Comparison of ENCODE assay signal across 8 mouse cellular contexts in the genomic region with DNA sequence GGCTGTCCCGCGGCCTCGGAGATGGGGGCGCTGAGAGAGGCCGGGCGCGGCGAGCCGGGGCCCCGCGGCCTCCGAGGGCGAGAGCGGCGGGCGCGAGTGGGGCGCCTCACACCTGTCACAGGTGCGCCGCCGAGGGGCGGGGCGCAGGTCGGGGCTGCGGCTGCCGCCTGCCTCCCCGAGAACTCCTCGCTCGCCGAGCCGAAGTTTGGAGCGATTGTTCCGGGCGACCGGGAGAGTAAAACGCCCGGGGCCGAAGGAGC. TPM values are rescaled to one million over a fixed set of nuclear protein-coding genes. Genes with fewer than 3 reads are reported as not detected.
DNase-seq lines count a peak whose midpoint lies in the region; ATAC-seq and TF ChIP-seq lines count a peak whose summit lies in the region.

No protein-coding gene starts in this region.

- peak overlapping the region; percentile 98 for H3K27ac ChIP-seq in heart, postnatal 0 days (ENCODE audit: low read depth)
- peak overlapping the region; percentile 92 for H3K27ac ChIP-seq in bone marrow, adult 2 months (ENCODE audit: control insufficient read depth, insufficient read depth, low read depth, low read length, poor library complexity)
- peak overlapping the region; percentile 87 for H3K27ac ChIP-seq in hindbrain, embryonic 14.5 days
- H3K27ac ChIP-seq in macrophage = peak overlapping the region; percentile 97

- H3K9ac ChIP-seq in heart, postnatal 0 days (replicated peaks; ENCODE audit: low read depth, low read length) = peak overlapping the region; percentile 97
- H3K9ac ChIP-seq in hindbrain, embryonic 14.5 days = peak overlapping the region; percentile 93

- no peak for ATAC-seq in heart, postnatal 0 days (ENCODE audit: insufficient read depth, low read depth)
- ATAC-seq in hindbrain, embryonic 14.5 days (ENCODE audit: low FRiP score) = no peak
- no peak for ATAC-seq in granulocyte monocyte progenitor cell, adult 5-6 weeks (replicated peaks; ENCODE audit: poor library complexity, severe bottlenecking)

- no peaks in the 10 kb centered on the region for H3K9me3 ChIP-seq in heart, postnatal 0 days (replicated peaks; ENCODE audit: control insufficient read depth, low read length)
- no peaks in the 10 kb centered on the region for H3K9me3 ChIP-seq in hindbrain, embryonic 14.5 days (ENCODE audit: control insufficient read depth, low read length)

- H3K4me3 ChIP-seq in heart, postnatal 0 days (ENCODE audit: low read depth, low read length) = peak overlapping the region; percentile 94
- peak overlapping the region; percentile 78 for H3K4me3 ChIP-seq in bone marrow, adult 2 months (replicated peaks; ENCODE audit: control insufficient read depth, low read depth, low read length)
- H3K4me3 ChIP-seq in hindbrain, embryonic 14.5 days (replicated peaks; ENCODE audit: low read length) = peak overlapping the region; percentile 95
- peak overlapping the region; percentile 77 for H3K4me3 ChIP-seq in macrophage (ENCODE audit: inconsistent target)

- H3K27me3 ChIP-seq in heart, postnatal 0 days (ENCODE audit: control insufficient read depth, insufficient read depth, low read length) = no peaks in the 10 kb centered on the region
- no peaks in the 10 kb centered on the region for H3K27me3 ChIP-seq in hindbrain, embryonic 14.5 days (ENCODE audit: control insufficient read depth, insufficient read depth, low read length)

- TF ChIP-seq EP300 in heart, postnatal 0 days (IDR thresholded peaks at IDR 0.05; ENCODE audit: low read depth) = no peak

- H3K4me1 ChIP-seq in heart, postnatal 0 days (ENCODE audit: control insufficient read depth, insufficient read depth) = peaks cover 8% of the 10 kb centered on the region; the same call in 1 of the 2 replicates
- no peaks in the 10 kb centered on the region; the same call in 1 of the 2 replicates for H3K4me1 ChIP-seq in bone marrow, adult 2 months (ENCODE audit: control insufficient read depth, insufficient read depth, low read length)
- peaks cover 9% of the 10 kb centered on the region for H3K4me1 ChIP-seq in hindbrain, embryonic 14.5 days (replicated peaks; ENCODE audit: control insufficient read depth, insufficient read depth, low read length)

- TF ChIP-seq POLR2A in bone marrow, adult 2 months (IDR thresholded peaks at IDR 0.05; ENCODE audit: borderline replicate concordance, control insufficient read depth, low read depth, low read length) = no peak

- H3K4me2 ChIP-seq in heart, postnatal 0 days (ENCODE audit: low read depth, low read length) = peak overlapping the region; percentile 89
- H3K4me2 ChIP-seq in hindbrain, embryonic 14.5 days (replicated peaks) = peak overlapping the region; percentile 70

- no peak for DNase-seq in heart, postnatal 0 days (ENCODE audit: low spot score)
- no peak for DNase-seq in heart, adult 8-10 months (ENCODE audit: low spot score)
- no peak for DNase-seq in hindbrain, embryonic 14.5 days (ENCODE audit: low spot score)
- no peak for DNase-seq in right cerebral cortex, adult 2 months (ENCODE audit: low spot score in 2 of 2)
- DNase-seq in c-Kit-positive CD71-positive TER-119-positive erythroid progenitor cells, embryonic 14.5 days (ENCODE audit: low spot score) = no peak

- no peak for TF ChIP-seq CTCF in heart, postnatal 0 days (IDR thresholded peaks at IDR 0.05; ENCODE audit: low read depth)
- no peak for TF ChIP-seq CTCF in bone marrow, adult 2 months (IDR thresholded peaks at IDR 0.05; ENCODE audit: control insufficient read depth, insufficient read depth, low read length)

- WGBS in heart, postnatal 0 days = under 1% methylated on average over 36 of the region's 38 CpGs
- WGBS in bone marrow, adult 2 months = 2% methylated on average over 37 of the region's 38 CpGs
- 0% methylated on average over 19 of the region's 38 CpGs for WGBS in hindbrain, embryonic 14.5 days
- WGBS in macrophage (ENCODE audit: missing documents) = under 1% methylated on average over 38 of the region's 38 CpGs

- no peaks in the 10 kb centered on the region for H3K36me3 ChIP-seq in heart, postnatal 0 days (replicated peaks; ENCODE audit: control insufficient read depth, insufficient read depth, low read length)
- H3K36me3 ChIP-seq in hindbrain, embryonic 14.5 days (replicated peaks; ENCODE audit: control insufficient read depth, insufficient read depth) = no peaks in the 10 kb centered on the region
- H3K36me3 ChIP-seq in macrophage (ENCODE audit: inconsistent target) = no peaks in the 10 kb centered on the region

- peaks cover 40% of the 10 kb centered on the region for H3K79me2 ChIP-seq in macrophage (ENCODE audit: inconsistent target)

RNA-seq across cellular contexts. Expression of gene Gab2, which starts 0.5 kb away (rescaled TPM):
- 13.4 and 20.9 TPM in 2 replicates for total RNA-seq in heart, postnatal 0 days (2014; rRNA removed; ENCODE audit: low replicate concordance)
- 4.3 and 4.9 TPM in 2 replicates for polyA plus RNA-seq in heart, postnatal 0 days (2015; fragmentation: Nextera tagmentation; extraction: Ambion mirVana)
- 10 to 100 TPM; 14.2 to 17.6 (median 16.2) TPM for total RNA-seq in heart, adult 8-10 months (2022)
- polyA plus RNA-seq in bone marrow, adult 2 months (2011; ENCODE audit: insufficient read depth, insufficient read length, low replicate concordance, missing spikeins) = 4.4 and 9.2 TPM in 2 replicates
- polyA plus RNA-seq in hindbrain, embryonic 14.5 days (2014; fragmentation: Nextera tagmentation; extraction: Ambion mirVana) = 19.4 and 20.7 TPM in 2 replicates
- 10 to 100 TPM; 46.4 to 93.5 (median 61.6) TPM for total RNA-seq in macrophage (2018; cell fraction: chromatin; rRNA removed)
- total RNA-seq in macrophage (2018; cell fraction: cytosol; rRNA removed) = 10 to 100 TPM; 39.6 to 63.5 (median 47.9) TPM
- total RNA-seq in macrophage (2018; cell fraction: nucleus; rRNA removed) = 100 to 1,000 TPM in 1 of 26 experiments, 10 to 100 TPM in 25; 52.4 to 103 (median 66.5) TPM
- polyA plus RNA-seq in macrophage (2018) = 32.5 to 68.4 TPM (median 36.6 TPM) in 3 replicates
- 14.1 and 18.9 TPM in 2 replicates for total RNA-seq in granulocyte monocyte progenitor cell, adult 5-6 weeks (2014; fragmentation: Nextera tagmentation)
- 14.3 and 16.4 TPM in 2 replicates for total RNA-seq in granulocyte monocyte progenitor cell, adult 5-6 weeks (2017)
